Mouse (Mus musculus) midbrain, postnatal 0 days (tissue): ENCODE data around the gene Mtif3. TPM values are rescaled to one million over a fixed set of nuclear protein-coding genes. Genes with fewer than 3 reads are reported as not detected.

Source experiments
- ATAC-seq: fragments of 200-750 bp; cut with Nextera tagmentation; 2 replicates; pipeline ENCODE4 v1.8.0; 2017; ENCODE audit warnings: moderate number of reproducible peaks, mild to moderate bottlenecking, moderate TSS enrichment, moderate library complexity; ENCODE audit not compliant: low FRiP score
- DNase-seq: peaks from one replicate; pipeline ENCODE4 v3.0.0-alpha.2; 2015; ENCODE audit warnings: low spot score
- H3K27ac ChIP-seq: fragments of 300-500 bp; sonication (generic); 2 replicates; pipeline ENCODE4 v1.5.1; 2014; ENCODE audit warnings: low read depth, mild to moderate bottlenecking, low read length, mixed read lengths
- H3K27me3 ChIP-seq: fragments of 300-500 bp; sonication (generic); 2 replicates; pipeline ENCODE4 v1.6.1; 2014; ENCODE audit warnings: low read length, control low read depth, mixed read lengths; ENCODE audit not compliant: insufficient read depth
- H3K36me3 ChIP-seq: fragments of 300-500 bp; sonication (generic); 2 replicates; pipeline ENCODE4 v1.6.1; 2014; ENCODE audit warnings: low read length, control low read depth, mixed read lengths; ENCODE audit not compliant: insufficient read depth
- H3K4me1 ChIP-seq: fragments of 300-500 bp; sonication (generic); 2 replicates; pipeline ENCODE4 v1.6.1; 2014; ENCODE audit warnings: mild to moderate bottlenecking, control low read depth, antibody characterized with exemption, low read length, mixed read lengths; ENCODE audit not compliant: insufficient read depth
- H3K4me2 ChIP-seq: fragments of 300-500 bp; sonication (generic); 2 replicates; pipeline ENCODE4 v1.6.1; 2014; ENCODE audit warnings: low read depth, mild to moderate bottlenecking, low read length, mixed read lengths; ENCODE audit not compliant: poor library complexity, severe bottlenecking
- H3K4me3 ChIP-seq: fragments of 300-500 bp; sonication (generic); 2 replicates; pipeline ENCODE4 v1.5.1; 2014; ENCODE audit warnings: low read depth, mild to moderate bottlenecking, low read length, moderate library complexity
- H3K9ac ChIP-seq: fragments of 300-500 bp; sonication (generic); replicated peaks from 2 replicates; pipeline ENCODE4 v1.6.1; 2014; ENCODE audit warnings: mild to moderate bottlenecking, low read length, moderate library complexity, mixed read lengths; ENCODE audit not compliant: poor library complexity, severe bottlenecking
- H3K9me3 ChIP-seq: fragments of 300-500 bp; sonication (generic); 2 replicates; pipeline ENCODE4 v1.6.1; 2016; ENCODE audit warnings: low read length, control low read depth
- CTCF ChIP-seq: IDR thresholded peaks from 2 replicates; pipeline ENCODE4 v1.5.1; 2016; ENCODE audit warnings: antibody characterized with exemption, mild to moderate bottlenecking
- WGBS: fragments of 180-500 bp; shearing (Covaris S2); extraction: QIAGEN DNeasy Blood & Tissue Kit; methylation state at CpG from one replicate; pipeline ENCODE4 v1.1.7; 2014; 5-methylcytosine and 5-hydroxymethylcytosine counted together
- polyA plus RNA-seq: library from polyadenylated mRNA; unstranded; fragments of >200 nt; fragmentation: Nextera tagmentation; extraction: Ambion mirVana; gene quantifications from 2 replicates; pipeline ENCODE4 v1.2.1, GENCODE M21; 2015
- total RNA-seq: library from RNA; depleted of rRNA; stranded (reverse); fragments of >200 nt; gene quantifications from 2 replicates; pipeline ENCODE4 v1.2.3, GENCODE M21; 2014

Gene Mtif3
- total and polyA plus RNA-seq, 2 experiments from 2014 or later, result 17.1 to 25.8 TPM

DNA sequence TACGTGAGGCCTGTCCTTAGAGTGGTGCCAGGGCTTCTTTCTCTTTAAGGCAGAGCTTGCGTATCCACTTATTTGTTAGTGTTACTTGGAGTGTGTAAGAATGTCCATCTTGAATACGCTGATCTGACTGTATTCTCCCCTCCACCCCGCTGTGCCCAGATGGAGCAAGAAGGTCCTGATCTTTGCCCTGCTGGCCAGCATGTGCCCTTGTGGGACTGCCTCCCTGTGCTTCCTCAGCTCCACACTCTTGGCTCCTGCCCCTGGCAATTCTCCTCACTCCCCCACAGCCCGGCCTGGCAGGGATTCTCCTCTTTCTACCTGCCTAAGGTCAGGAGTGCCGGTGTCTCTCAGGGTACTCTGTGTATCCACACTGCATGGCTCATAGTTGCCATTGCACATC is 17.8 kb upstream of the Mtif3 start:
- Histone ChIP-seq H3K9me3 (no peaks in the 10 kb centered on the region), H3K4me3 (no peak overlapping the region), H3K4me1 (no peaks in the 10 kb centered on the region; the same call in 1 of the 2 replicates), H3K9ac (no peak overlapping the region), H3K27ac (no peak overlapping the region), H3K4me2 (no peak overlapping the region), H3K36me3 (no peaks in the 10 kb centered on the region), H3K27me3 (peaks cover 11% of the 10 kb centered on the region; the same call in 1 of the 2 replicates)
- no peak for TF ChIP-seq CTCF
- ATAC-seq, result no peak
- no peak for DNase-seq
- WGBS, result 82% methylated on average over 6 of the region's 6 CpGs

DNA sequence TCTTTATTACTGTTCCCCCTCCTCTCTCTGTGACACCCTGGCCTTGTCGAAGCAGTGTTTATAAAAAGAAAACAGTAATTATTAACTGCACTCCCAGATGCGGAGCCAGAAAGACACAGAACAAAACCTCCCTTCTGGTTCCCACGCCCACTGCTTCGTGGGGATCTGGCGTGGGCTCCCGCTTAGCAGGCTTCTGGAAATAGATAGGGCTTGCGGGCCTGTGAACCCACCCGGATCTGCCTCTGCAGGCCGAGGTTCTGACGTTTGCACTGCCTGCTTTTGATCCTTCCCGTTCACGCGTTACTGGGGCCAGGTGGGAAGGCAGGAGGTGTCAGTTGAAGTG is 11.2 kb upstream of the Mtif3 start:
- WGBS, result 73% methylated on average over 13 of the region's 13 CpGs
- Histone ChIP-seq H3K9me3 (no peaks in the 10 kb centered on the region), H3K4me2 (no peak overlapping the region), H3K4me1 (no peaks in the 10 kb centered on the region), H3K36me3 (no peaks in the 10 kb centered on the region), H3K9ac (no peak overlapping the region), H3K4me3 (no peak overlapping the region), H3K27me3 (no peaks in the 10 kb centered on the region), H3K27ac (no peak overlapping the region)
- no peak for DNase-seq
- no peak for TF ChIP-seq CTCF
- ATAC-seq, result no peak

DNA sequence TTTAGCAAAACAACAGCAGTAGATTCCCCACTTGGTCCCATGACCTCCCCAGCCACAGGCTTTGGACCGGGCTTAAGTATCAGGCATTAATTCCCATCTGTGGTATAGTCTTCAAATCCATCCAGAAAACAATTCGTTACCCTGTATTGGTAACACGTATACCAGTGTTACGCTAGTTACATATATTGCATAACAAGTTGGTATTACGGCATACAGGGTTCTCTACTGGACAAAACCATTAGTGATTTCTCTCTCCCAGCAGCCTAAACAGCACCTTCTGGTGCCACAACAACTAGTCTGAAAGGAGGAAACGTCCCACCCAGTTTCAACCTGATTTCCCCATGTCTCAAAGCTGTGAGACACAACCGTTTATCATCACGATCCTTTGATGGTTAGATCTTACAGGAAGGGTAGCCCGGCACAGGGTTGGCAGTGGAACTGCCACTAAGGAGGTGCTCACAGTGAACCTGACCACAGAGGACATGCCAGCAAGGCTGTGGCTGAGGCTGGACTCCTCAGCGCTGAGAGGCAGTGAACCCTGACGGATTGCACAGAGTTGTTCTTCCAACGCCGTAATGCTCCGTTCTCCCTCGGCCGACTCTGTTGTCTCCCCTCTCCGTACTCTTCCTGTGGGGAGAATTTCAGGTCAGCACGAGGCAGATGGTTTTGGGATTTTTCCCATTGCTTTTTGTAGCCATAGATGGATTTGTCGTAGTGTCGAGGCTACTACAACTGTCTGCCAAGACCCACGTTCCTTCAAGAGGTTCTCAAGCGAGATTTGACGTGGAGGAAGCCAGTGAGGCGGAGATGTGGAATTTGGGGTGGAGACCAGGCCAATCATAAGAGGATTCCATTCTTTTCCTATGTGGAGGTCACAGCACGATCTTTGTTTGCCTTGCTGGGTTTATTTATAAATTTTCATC is 10.5 kb upstream of the Mtif3 start:
- no peak overlapping the region for H3K4me3 ChIP-seq
- no peaks in the 10 kb centered on the region for H3K27me3 ChIP-seq
- no peak for ATAC-seq

DNA sequence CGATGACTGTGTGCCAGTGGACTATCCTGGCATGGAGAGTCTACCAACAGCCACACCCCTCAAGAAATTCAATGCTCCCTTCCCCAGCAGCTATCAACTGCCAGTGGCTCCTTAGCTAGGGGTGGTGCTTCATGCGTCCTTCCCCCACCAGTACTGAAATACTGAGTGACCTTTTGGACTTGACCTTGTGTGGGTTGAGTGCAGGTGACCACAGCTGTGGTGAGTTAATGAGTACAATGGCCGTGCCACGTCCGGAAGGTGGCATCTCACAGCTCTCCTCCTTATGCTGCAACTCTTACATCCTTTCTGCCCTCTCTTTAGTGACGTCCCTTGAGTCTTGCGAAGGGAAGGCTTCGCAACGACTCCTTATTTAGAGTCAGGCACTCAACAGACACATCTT is 9.8 kb upstream of the Mtif3 start:
- no peak overlapping the region for H3K4me3 ChIP-seq
- H3K4me1 ChIP-seq, result no peaks in the 10 kb centered on the region
- no peak for DNase-seq
- H3K27ac ChIP-seq, result no peak overlapping the region
- H3K9ac ChIP-seq, result no peak overlapping the region
- whole genome bisulfite sequencing, result 90% methylated on average over 9 of the region's 9 CpGs
- no peak overlapping the region for H3K4me2 ChIP-seq
- no peak for TF ChIP-seq CTCF
- no peaks in the 10 kb centered on the region for H3K36me3 ChIP-seq
- ATAC-seq, result no peak
- H3K27me3 ChIP-seq, result no peaks in the 10 kb centered on the region
- no peaks in the 10 kb centered on the region for H3K9me3 ChIP-seq

More for the DNA sequence above, 10.5 kb upstream of the Mtif3 start:
- Histone ChIP-seq H3K4me2 (no peak overlapping the region), H3K9me3 (no peaks in the 10 kb centered on the region), H3K27ac (no peak overlapping the region), H3K4me1 (no peaks in the 10 kb centered on the region), H3K36me3 (no peaks in the 10 kb centered on the region), H3K9ac (no peak overlapping the region)
- 80% methylated on average over 25 of the region's 25 CpGs for WGBS
- no peak for TF ChIP-seq CTCF
- DNase-seq, result no peak

DNA sequence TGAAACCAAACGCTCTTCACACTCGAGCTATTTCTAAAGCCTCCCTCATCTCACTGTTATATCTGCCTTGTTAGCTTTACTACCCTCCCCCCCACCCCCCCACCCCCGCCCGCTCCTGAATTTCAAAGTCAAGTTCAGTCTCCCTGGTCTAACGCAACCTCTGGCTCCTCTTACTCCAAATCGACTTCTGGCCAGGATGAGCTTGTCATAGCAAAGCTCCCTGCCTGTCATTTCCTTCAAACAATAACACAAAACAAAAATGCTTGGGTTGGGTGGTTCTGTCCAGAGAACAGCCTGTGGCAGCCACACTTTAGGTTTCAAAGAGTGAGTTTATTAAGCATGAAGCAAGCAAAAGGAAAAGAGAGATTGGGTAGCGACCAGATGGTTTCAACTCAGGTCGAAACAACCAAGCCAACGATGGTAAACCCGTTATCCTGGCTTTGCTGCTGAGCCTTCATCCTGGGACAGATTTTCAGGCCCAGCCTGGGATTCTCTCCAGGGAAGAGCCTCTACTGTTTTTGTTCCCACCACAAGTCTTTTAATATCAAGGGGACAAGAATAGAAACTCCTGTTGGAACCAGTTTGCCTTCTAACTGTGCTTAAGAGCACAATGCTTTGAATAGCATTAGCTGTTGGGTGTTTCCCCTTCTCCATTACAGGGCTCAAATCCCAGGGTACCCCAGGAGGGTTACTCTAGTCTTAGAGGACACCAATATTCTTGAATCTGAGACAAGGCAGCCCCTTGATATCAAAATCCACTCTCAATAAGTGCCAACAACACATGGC is 8.4 kb upstream of the Mtif3 start:
- Histone ChIP-seq H3K4me1 (no peaks in the 10 kb centered on the region), H3K36me3 (no peaks in the 10 kb centered on the region), H3K4me2 (no peak overlapping the region), H3K9ac (no peak overlapping the region), H3K27ac (no peak overlapping the region), H3K4me3 (no peak overlapping the region), H3K27me3 (no peaks in the 10 kb centered on the region), H3K9me3 (no peaks in the 10 kb centered on the region)
- TF ChIP-seq CTCF, result no peak
- WGBS, result 68% methylated on average over 10 of the region's 10 CpGs
- ATAC-seq (no peak), DNase-seq (no peak)
